Mouse (Mus musculus): Measurements from ENCODE around the gene Btbd3.

DNA sequence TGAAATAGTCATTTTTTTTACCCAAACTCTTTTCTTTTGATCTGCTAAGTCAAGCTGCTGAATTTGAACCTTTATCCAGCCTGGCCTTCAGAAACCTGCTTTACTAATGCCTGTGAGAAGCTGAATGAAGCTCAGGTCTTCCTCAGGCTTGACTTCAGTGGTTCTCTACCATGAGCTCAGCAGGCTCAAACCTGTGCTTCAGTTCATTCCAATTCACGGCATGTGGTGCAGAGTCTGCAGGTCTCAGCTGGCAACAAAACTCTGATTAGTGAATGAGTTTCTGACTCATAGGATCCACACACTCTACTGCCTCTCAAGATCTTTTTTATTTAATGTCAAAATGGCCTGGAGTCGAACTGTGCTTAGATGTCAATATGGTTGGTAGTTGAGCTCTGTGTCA lies 292.6 kb downstream of the Btbd3 start:
- no peak for TF ChIP-seq CTCF (IDR thresholded peaks at IDR 0.05; ENCODE audit: low read depth)
- no peak for TF ChIP-seq EP300 (optimal IDR thresholded peaks at IDR 0.05)
